Mouse (Mus musculus) lung, adult 2 months (tissue): ENCODE measurements around the gene Kbtbd4. TPM values are rescaled to one million over a fixed set of nuclear protein-coding genes. Genes with fewer than 3 reads are reported as not detected.

Source experiments
- DNase-seq: peaks from one replicate; pipeline ENCODE4 v3.0.0; 2022
- H3K4me1 ChIP-seq: fragments of 200-500 bp; 2 replicates; pipeline ENCODE4 v1.6.1; 2011; ENCODE audit warnings: low read length; ENCODE audit not compliant: control insufficient read depth, insufficient read depth
- H3K4me3 ChIP-seq: fragments of 200-500 bp; replicated peaks from 2 replicates; pipeline ENCODE3; 2011; ENCODE audit warnings: low read depth, mild to moderate bottlenecking, control low read depth, low read length; ENCODE audit errors: extremely low read depth
- CTCF ChIP-seq: fragments of 200-500 bp; IDR thresholded peaks from 2 replicates; pipeline ENCODE4 v1.5.1; 2011; ENCODE audit warnings: mild to moderate bottlenecking, low read length, control low read depth; ENCODE audit not compliant: insufficient read depth
- POLR2A ChIP-seq: fragments of 200-500 bp; IDR thresholded peaks from 2 replicates; pipeline ENCODE4 v1.6.1; 2011; ENCODE audit warnings: low read depth, mild to moderate bottlenecking, control low read depth, low read length, borderline replicate concordance; ENCODE audit errors: extremely low read depth
- WGBS: fragments of 180-500 bp; shearing (Covaris S2); methylation state at CpG from one replicate; pipeline ENCODE4 v1.1.7; 2018; 5-methylcytosine and 5-hydroxymethylcytosine counted together
- polyA plus RNA-seq: library from polyadenylated mRNA; depleted of rRNA; stranded (reverse); fragments of >200 nt; gene quantifications from 2 replicates; pipeline ENCODE4 v1.2.3, GENCODE M21; 2012; rRNA removed

The Kbtbd4 gene
- 10.4 and 15.6 TPM in 2 replicates for polyA plus RNA-seq

GRCm38 (mm10) chr2:90904076-90904855 lies at the start of gene Kbtbd4, which contains the start of gene Ndufs3:
Gene Kbtbd4, plus strand, starts transcription at chr2:90904740.
Gene Ndufs3, minus strand, starts transcription at chr2:90904827.
- WGBS, result under 1% methylated on average over 42 of the region's 43 CpGs
- peak; percentile 87 for TF ChIP-seq POLR2A
- no peak for TF ChIP-seq CTCF
- H3K4me1 ChIP-seq, result peaks cover 7% of the 10 kb centered on the region
- DNase-seq, result peak; percentile 87
- H3K4me3 ChIP-seq, result peak within 1 kb of the TSS; percentile 73

- no peak overlapping the region for H3K4me3 ChIP-seq
- no peaks in the 10 kb centered on the region for H3K4me1 ChIP-seq
- WGBS, result 96% methylated on average over 2 of the region's 2 CpGs
- no peak for DNase-seq
- TF ChIP-seq POLR2A (no peak), CTCF (no peak)
Measured at GRCm38 (mm10) chr2:90861486-90861885, 43.1 kb upstream of the Kbtbd4 start.

GRCm38 (mm10) chr2:90864184-90864583 lies 40.4 kb upstream of the Kbtbd4 start:
- no peaks in the 10 kb centered on the region for H3K4me1 ChIP-seq
- DNase-seq, result no peak
- H3K4me3 ChIP-seq, result no peak overlapping the region
- TF ChIP-seq CTCF, result no peak
- TF ChIP-seq POLR2A, result no peak

- no peaks in the 10 kb centered on the region for H3K4me1 ChIP-seq
- no peak overlapping the region for H3K4me3 ChIP-seq
- TF ChIP-seq CTCF (peak; percentile 93), POLR2A (no peak)
- WGBS, result 6% methylated on average over 3 of the region's 3 CpGs
- peak; percentile 78 for DNase-seq
Measured at GRCm38 (mm10) chr2:90866524-90866923, 38.0 kb upstream of the Kbtbd4 start.

GRCm38 (mm10) chr2:90870136-90870601 lies 34.4 kb upstream of the Kbtbd4 start:
- WGBS, result 18% methylated on average over 4 of the region's 4 CpGs
- TF ChIP-seq CTCF (no peak), POLR2A (no peak)
- no peak for DNase-seq
- Histone ChIP-seq H3K4me1 (no peaks in the 10 kb centered on the region), H3K4me3 (no peak overlapping the region)

GRCm38 (mm10) chr2:90871180-90871961 lies 33.2 kb upstream of the Kbtbd4 start:
- no peak for DNase-seq
- WGBS, result 50% methylated on average over 8 of the region's 8 CpGs
- no peak for TF ChIP-seq POLR2A
- H3K4me3 ChIP-seq, result no peak overlapping the region
- H3K4me1 ChIP-seq, result no peaks in the 10 kb centered on the region

GRCm38 (mm10) chr2:90874025-90874424 lies 30.5 kb upstream of the Kbtbd4 start:
- TF ChIP-seq CTCF, result no peak
- 74% methylated on average over 1 of the region's 1 CpGs for whole genome bisulfite sequencing
- Histone ChIP-seq H3K4me3 (no peak overlapping the region), H3K4me1 (no peaks in the 10 kb centered on the region; the same call in 1 of the 2 replicates)
- no peak for DNase-seq

GRCm38 (mm10) chr2:90875239-90875638 lies 29.3 kb upstream of the Kbtbd4 start:
- TF ChIP-seq CTCF (no peak), POLR2A (no peak)
- no peaks in the 10 kb centered on the region; the same call in 1 of the 2 replicates for H3K4me1 ChIP-seq
- 51% methylated on average over 2 of the region's 2 CpGs for WGBS

GRCm38 (mm10) chr2:90877584-90878259 lies 26.8 kb upstream of the Kbtbd4 start:
- no peak for DNase-seq
- whole genome bisulfite sequencing, result 42% methylated on average over 5 of the region's 5 CpGs

More at GRCm38 (mm10) chr2:90875239-90875638, 29.3 kb upstream of the Kbtbd4 start:
- no peak for DNase-seq
- H3K4me3 ChIP-seq, result no peak overlapping the region

More at GRCm38 (mm10) chr2:90877584-90878259, 26.8 kb upstream of the Kbtbd4 start:
- Histone ChIP-seq H3K4me3 (no peak overlapping the region), H3K4me1 (no peaks in the 10 kb centered on the region; the same call in 1 of the 2 replicates)
- no peak for TF ChIP-seq POLR2A
- TF ChIP-seq CTCF, result no peak
